Mouse (Mus musculus) mouse embryonic stem cell (cell line): ENCODE data around the gene Vasp.

ENCODE experiments used
- in situ Hi-C, 2 experiments: fragments of 300-500 bp; cut with MboI; formaldehyde crosslinking; loops; 1 replicate in 1 of 2; 3 replicates in 1 of 2; pipeline ENCODE4 v1.14.3; 2019 to 2020; ENCODE audit warnings: low sequenced_read_pairs in 2 of 2, low pct_unique_long_range_greater_than_20kb in 1 of 2, mixed read lengths in 1 of 2; ENCODE audit not compliant: unreplicated experiment in 1 of 2

Vasp gene

GRCm38 (mm10) chr7:19247511-19247910 is 24.1 kb downstream of the Vasp start:
- in situ Hi-C loops: no loop called here

GRCm38 (mm10) chr7:19246855-19247254 is 24.8 kb downstream of the Vasp start:
- in situ Hi-C loops: no loop called here

GRCm38 (mm10) chr7:19245083-19245482 is 26.5 kb downstream of the Vasp start:
- in situ Hi-C loops: no loop called here

- in situ Hi-C loops: no loop called here
Measured at GRCm38 (mm10) chr7:19243858-19244257, 27.8 kb downstream of the Vasp start.

- in situ Hi-C loops: no loop called here
Measured at GRCm38 (mm10) chr7:19242005-19242404, 29.6 kb downstream of the Vasp start.

GRCm38 (mm10) chr7:19240905-19241463 is 30.6 kb downstream of the Vasp start:
- in situ Hi-C loops: no loop called here

GRCm38 (mm10) chr7:19239986-19240385 is 31.6 kb downstream of the Vasp start:
- in situ Hi-C loops: no loop called here

GRCm38 (mm10) chr7:19239423-19239822 is 32.2 kb downstream of the Vasp start:
- in situ Hi-C loops: no loop called here

- in situ Hi-C loops: no loop called here
Measured at GRCm38 (mm10) chr7:19238344-19238743, 33.3 kb downstream of the Vasp start.

- in situ Hi-C loops: no loop called here
Measured at GRCm38 (mm10) chr7:19236411-19236810, 35.2 kb downstream of the Vasp start.

- in situ Hi-C loops: no loop called here
Measured at GRCm38 (mm10) chr7:19235092-19235671, 36.4 kb downstream of the Vasp start.

GRCm38 (mm10) chr7:19234652-19235051 is 37.0 kb downstream of the Vasp start:
- in situ Hi-C loops: loop anchor here (5.0 kb wide), 2 partner anchors 43 to 48 kb away; partner anchors contain the start of genes Ppm1n (in 1 of the 2) and Rtn2 (in 1 of the 2)

GRCm38 (mm10) chr7:19231849-19232248 is 39.8 kb downstream of the Vasp start:
- in situ Hi-C loops: loop anchor here (5.0 kb wide), 2 partner anchors 45 to 50 kb away; partner anchors contain the start of genes Ppm1n (in 1 of the 2) and Rtn2 (in 1 of the 2)

- in situ Hi-C loops: loop anchor here (5.0 kb wide), 2 partner anchors 46 to 51 kb away; partner anchors contain the start of genes Ppm1n (in 1 of the 2) and Rtn2 (in 1 of the 2)
Measured at GRCm38 (mm10) chr7:19230899-19231298, 40.7 kb downstream of the Vasp start.

- in situ Hi-C loops: loop anchor here (5.0 kb wide), 2 partner anchors 47 to 52 kb away; partner anchors contain the start of genes Ppm1n (in 1 of the 2) and Rtn2 (in 1 of the 2)
Measured at GRCm38 (mm10) chr7:19230041-19230580, 41.5 kb downstream of the Vasp start.

- in situ Hi-C loops: no loop called here
Measured at GRCm38 (mm10) chr7:19229404-19229803, 42.2 kb downstream of the Vasp start.

- in situ Hi-C loops: no loop called here
Measured at GRCm38 (mm10) chr7:19228793-19229148, 42.8 kb downstream of the Vasp start.

- in situ Hi-C loops: no loop called here
Measured at GRCm38 (mm10) chr7:19227883-19228792, 43.5 kb downstream of the Vasp start, which contains the start of gene Opa3. Gene Opa3 (plus strand): TSS chr7:19228334.
